Mouse (Mus musculus): ENCODE results near the gene Zfp524. TPM values are rescaled to one million over a fixed set of nuclear protein-coding genes. Genes with fewer than 3 reads are reported as not detected.

Gene Zfp524
- polyA plus RNA-seq, 1 experiment from 2014 or later = 9.1 TPM

DNA sequence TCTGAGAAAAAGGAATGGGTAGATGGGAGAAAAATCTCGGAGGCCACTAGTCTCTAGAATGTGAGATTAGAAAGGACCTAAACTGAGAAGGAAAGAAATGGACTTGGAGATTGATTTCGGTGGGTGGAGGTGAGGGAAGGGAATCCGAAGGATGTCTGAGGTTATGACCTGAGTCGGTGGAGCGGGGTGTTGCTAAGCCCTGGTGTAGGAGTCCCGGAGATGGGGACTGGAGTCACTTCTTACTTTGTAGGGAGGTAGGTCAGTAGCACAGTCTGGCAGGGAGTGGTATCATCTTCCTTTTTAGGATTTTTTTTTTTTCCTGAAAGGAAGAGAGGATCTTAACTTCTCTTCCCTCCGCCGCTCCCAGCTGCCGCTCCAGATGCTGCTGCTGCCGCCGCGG lies 38.2 kb downstream of the Zfp524 start:
- Histone ChIP-seq H3K27me3 (ENCODE audit: insufficient read depth, low read length) (peaks cover 70% of the 10 kb centered on the region), H3K4me1 (ENCODE audit: insufficient read depth) (peaks cover 25% of the 10 kb centered on the region), H3K9me3 (ENCODE audit: low read length) (no peaks in the 10 kb centered on the region), H3K4me3 (ENCODE audit: low read depth, low read length) (peak overlapping the region; percentile 68), H3K4me2 (ENCODE audit: low read depth, low read length) (peak overlapping the region; percentile 81), H3K9ac (replicated peaks) (0 out of 2 replicates have a peak overlapping the region, but pooled peaks have one; percentile 13), H3K27ac (ENCODE audit: low read depth) (no peak overlapping the region), H3K36me3 (replicated peaks; ENCODE audit: insufficient read depth, low read length) (no peaks in the 10 kb centered on the region)
- WGBS (ENCODE audit: insufficient replicate concordance) = 6% methylated on average over 12 of the region's 12 CpGs
- ATAC-seq (no peak), DNase-seq (no peak)
- TF ChIP-seq EP300 (IDR thresholded peaks at IDR 0.05; ENCODE audit: low read depth) = no peak
- TF ChIP-seq CTCF (IDR thresholded peaks at IDR 0.05; ENCODE audit: low read depth) = no peak

DNA sequence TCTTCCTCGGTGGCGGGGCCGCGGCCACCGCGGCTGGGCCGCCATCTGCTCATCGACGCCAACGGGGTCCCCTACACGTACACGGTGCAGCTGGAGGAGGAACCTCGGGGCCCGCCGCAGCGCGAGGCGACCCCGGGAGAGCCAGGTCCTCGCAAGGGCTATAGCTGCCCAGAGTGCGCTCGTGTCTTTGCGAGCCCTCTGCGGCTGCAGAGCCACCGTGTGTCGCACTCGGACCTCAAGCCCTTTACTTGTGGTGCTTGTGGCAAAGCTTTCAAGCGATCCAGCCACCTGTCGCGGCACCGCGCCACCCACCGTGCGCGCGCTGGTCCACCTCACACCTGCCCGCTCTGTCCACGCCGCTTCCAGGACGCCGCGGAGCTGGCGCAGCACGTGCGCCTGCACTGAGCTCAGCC lies 38.7 kb downstream of the Zfp524 start:
- Histone ChIP-seq H3K4me3 (ENCODE audit: low read depth, low read length) (peak overlapping the region; percentile 21), H3K4me1 (ENCODE audit: insufficient read depth) (peaks cover 25% of the 10 kb centered on the region), H3K36me3 (replicated peaks; ENCODE audit: insufficient read depth, low read length) (no peaks in the 10 kb centered on the region), H3K9ac (replicated peaks) (0 out of 2 replicates have a peak overlapping the region, but pooled peaks have one; percentile 13), H3K27me3 (ENCODE audit: insufficient read depth, low read length) (peaks cover 74% of the 10 kb centered on the region), H3K4me2 (ENCODE audit: low read depth, low read length) (peak overlapping the region; percentile 81), H3K9me3 (ENCODE audit: low read length) (no peaks in the 10 kb centered on the region), H3K27ac (ENCODE audit: low read depth) (no peak overlapping the region)
- no peak for DNase-seq
- WGBS (ENCODE audit: insufficient replicate concordance) = 4% methylated on average over 38 of the region's 45 CpGs
- ATAC-seq = no peak
- TF ChIP-seq EP300 (IDR thresholded peaks at IDR 0.05; ENCODE audit: low read depth) = no peak
- TF ChIP-seq CTCF (IDR thresholded peaks at IDR 0.05; ENCODE audit: low read depth) = no peak

DNA sequence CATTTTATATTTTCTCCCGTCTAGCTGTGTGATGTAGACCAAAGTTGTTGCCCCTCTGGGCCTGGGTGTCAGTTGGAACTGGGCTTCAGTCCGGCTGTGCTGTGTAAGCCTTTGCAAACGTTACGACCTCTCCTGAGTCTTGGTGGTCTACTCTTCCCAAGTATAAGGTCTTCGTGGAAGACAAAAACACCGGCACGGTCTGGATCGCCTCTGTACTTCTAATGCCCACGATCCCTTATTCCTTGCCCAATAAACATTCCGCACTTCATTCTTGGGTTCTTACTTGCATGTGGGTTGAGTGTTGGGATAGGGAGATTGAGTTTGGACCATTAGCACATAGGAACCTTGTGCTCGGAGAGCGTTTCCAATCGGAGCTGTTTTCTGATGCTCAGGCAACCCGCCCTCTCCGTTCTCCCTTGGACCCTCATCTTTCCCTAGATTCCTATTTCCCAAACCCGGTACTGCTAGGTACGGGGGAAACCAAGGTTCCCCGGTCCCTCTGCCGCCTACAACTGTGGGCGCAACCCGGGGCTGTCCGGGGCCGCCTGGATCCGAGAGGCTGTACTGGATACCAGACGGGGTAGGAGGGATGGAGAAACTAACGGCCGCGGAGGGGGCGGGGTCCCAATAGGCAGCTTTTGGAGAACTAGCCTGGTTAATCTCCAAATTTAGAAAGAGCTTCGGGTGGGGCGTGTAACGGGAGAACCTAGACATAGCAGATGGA lies 39.4 kb downstream of the Zfp524 start:
- Histone ChIP-seq H3K4me3 (ENCODE audit: low read depth, low read length) (peak overlapping the region; percentile 17; the same call in 1 of the 2 replicates), H3K9ac (replicated peaks) (no peak overlapping the region), H3K4me2 (ENCODE audit: low read depth, low read length) (peak overlapping the region; percentile 81), H3K27me3 (ENCODE audit: insufficient read depth, low read length) (peaks cover 74% of the 10 kb centered on the region), H3K9me3 (ENCODE audit: low read length) (no peaks in the 10 kb centered on the region), H3K4me1 (ENCODE audit: insufficient read depth) (peaks cover 25% of the 10 kb centered on the region), H3K36me3 (replicated peaks; ENCODE audit: insufficient read depth, low read length) (no peaks in the 10 kb centered on the region), H3K27ac (ENCODE audit: low read depth) (no peak overlapping the region)
- no peak for DNase-seq
- ATAC-seq = no peak
- TF ChIP-seq CTCF (IDR thresholded peaks at IDR 0.05; ENCODE audit: low read depth) (no peak), EP300 (IDR thresholded peaks at IDR 0.05; ENCODE audit: low read depth) (no peak)
- WGBS (ENCODE audit: insufficient replicate concordance) = 12% methylated on average over 32 of the region's 32 CpGs

DNA sequence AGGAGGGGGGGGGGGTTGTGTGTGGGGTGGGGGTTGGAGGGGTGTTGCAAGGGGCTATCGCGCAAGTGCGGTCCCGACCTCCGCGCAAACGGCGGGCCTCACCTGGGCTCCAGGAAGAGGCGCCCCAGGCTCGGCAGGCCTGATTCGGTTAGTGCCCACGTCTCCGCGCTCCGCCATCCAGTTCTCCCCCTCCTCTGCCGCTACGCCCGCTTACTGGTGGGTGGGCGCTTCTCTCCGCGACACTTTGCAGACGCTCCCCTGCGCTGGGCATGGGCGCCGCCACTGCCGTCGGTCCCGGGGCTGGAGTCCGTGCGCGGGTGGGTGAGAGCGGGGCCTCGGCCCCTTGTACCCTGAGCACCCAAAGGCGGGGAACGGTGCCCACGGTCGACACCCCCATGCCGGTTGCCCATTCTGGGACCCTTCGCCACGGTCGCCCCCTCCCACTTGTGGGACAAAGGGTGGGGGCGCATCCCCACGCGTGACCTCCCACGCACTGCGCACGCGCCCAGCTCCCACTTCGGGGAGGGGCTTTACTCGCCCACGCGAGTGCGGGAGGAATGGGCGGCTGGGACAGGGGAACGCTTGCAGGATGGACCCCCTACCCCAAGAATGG lies 42.5 kb downstream of the Zfp524 start:
- no peaks in the 10 kb centered on the region for H3K36me3 ChIP-seq (replicated peaks; ENCODE audit: insufficient read depth, low read length)
- H3K27ac ChIP-seq (ENCODE audit: low read depth) = no peak overlapping the region
- no peak for TF ChIP-seq EP300 (IDR thresholded peaks at IDR 0.05; ENCODE audit: low read depth)
- TF ChIP-seq CTCF (IDR thresholded peaks at IDR 0.05; ENCODE audit: low read depth) = no peak
- DNase-seq (no peak), ATAC-seq (no peak)
- no peak overlapping the region for H3K9ac ChIP-seq (replicated peaks)
- peak overlapping the region; percentile 27; the same call in 1 of the 2 replicates for H3K4me2 ChIP-seq (ENCODE audit: low read depth, low read length)
- peaks cover 60% of the 10 kb centered on the region for H3K27me3 ChIP-seq (ENCODE audit: insufficient read depth, low read length)
- H3K9me3 ChIP-seq (ENCODE audit: low read length) = no peaks in the 10 kb centered on the region
- H3K4me3 ChIP-seq (ENCODE audit: low read depth, low read length) = no peak overlapping the region; the same call in 1 of the 2 replicates
- peaks cover 25% of the 10 kb centered on the region for H3K4me1 ChIP-seq (ENCODE audit: insufficient read depth)
- 5% methylated on average over 48 of the region's 55 CpGs for WGBS (ENCODE audit: insufficient replicate concordance)

DNA sequence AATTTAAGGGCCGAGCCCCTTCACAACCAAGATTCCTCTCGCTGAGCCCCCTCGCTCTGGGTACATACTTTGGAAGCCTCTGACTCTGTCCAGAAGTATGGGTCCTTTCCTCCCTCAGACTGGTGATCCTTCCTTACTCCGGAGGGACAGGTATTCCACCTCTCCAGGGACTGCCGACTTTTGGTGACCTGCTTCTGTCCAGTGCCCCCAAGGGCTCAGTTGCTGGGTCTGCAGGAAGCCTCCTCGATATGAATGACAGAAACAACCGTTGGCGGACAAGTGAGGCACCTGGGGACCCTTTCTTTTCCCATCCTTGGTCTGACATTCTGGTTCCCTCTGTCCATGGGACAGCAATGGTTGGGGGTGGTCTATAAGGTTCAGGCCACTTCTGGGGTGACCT lies 43.2 kb downstream of the Zfp524 start:
- Histone ChIP-seq H3K4me1 (ENCODE audit: insufficient read depth) (peaks cover 23% of the 10 kb centered on the region), H3K4me2 (ENCODE audit: low read depth, low read length) (no peak overlapping the region), H3K9ac (replicated peaks) (no peak overlapping the region), H3K36me3 (replicated peaks; ENCODE audit: insufficient read depth, low read length) (no peaks in the 10 kb centered on the region), H3K27me3 (ENCODE audit: insufficient read depth, low read length) (peaks cover 54% of the 10 kb centered on the region), H3K4me3 (ENCODE audit: low read depth, low read length) (no peak overlapping the region), H3K27ac (ENCODE audit: low read depth) (no peak overlapping the region), H3K9me3 (ENCODE audit: low read length) (no peaks in the 10 kb centered on the region)
- DNase-seq = no peak
- TF ChIP-seq CTCF (IDR thresholded peaks at IDR 0.05; ENCODE audit: low read depth) (no peak), EP300 (IDR thresholded peaks at IDR 0.05; ENCODE audit: low read depth) (no peak)
- ATAC-seq = no peak
- 37% methylated on average over 8 of the region's 8 CpGs for WGBS (ENCODE audit: insufficient replicate concordance)

DNA sequence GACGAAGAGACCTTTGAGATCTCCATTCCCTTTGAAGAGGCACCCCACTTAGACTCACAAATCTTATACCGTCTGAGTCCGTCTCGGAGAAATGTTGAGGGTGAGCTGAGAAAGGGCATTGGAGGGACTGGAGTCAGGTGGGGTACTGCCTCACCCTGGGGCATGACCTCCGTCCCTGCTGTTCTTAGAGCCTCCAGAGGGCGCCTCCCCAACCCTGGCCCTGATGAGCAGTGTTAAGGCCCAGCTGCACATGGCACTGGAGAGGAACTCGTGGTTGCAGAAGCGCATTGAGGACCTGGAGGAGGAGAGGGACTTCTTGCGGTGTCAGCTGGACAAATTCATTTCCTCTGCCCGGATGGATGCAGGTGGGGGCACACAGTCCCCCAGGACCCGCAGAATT lies 43.6 kb downstream of the Zfp524 start:
- 29% methylated on average over 11 of the region's 11 CpGs for WGBS (ENCODE audit: insufficient replicate concordance)
- Histone ChIP-seq H3K4me2 (ENCODE audit: low read depth, low read length) (no peak overlapping the region), H3K9me3 (ENCODE audit: low read length) (no peaks in the 10 kb centered on the region), H3K4me3 (ENCODE audit: low read depth, low read length) (no peak overlapping the region), H3K36me3 (replicated peaks; ENCODE audit: insufficient read depth, low read length) (no peaks in the 10 kb centered on the region), H3K27me3 (ENCODE audit: insufficient read depth, low read length) (peaks cover 50% of the 10 kb centered on the region), H3K4me1 (ENCODE audit: insufficient read depth) (peaks cover 20% of the 10 kb centered on the region), H3K27ac (ENCODE audit: low read depth) (no peak overlapping the region), H3K9ac (replicated peaks) (no peak overlapping the region)
- DNase-seq (peak; percentile 39), ATAC-seq (no peak)
- TF ChIP-seq CTCF (IDR thresholded peaks at IDR 0.05; ENCODE audit: low read depth) (peak; percentile 55), EP300 (IDR thresholded peaks at IDR 0.05; ENCODE audit: low read depth) (no peak)
